In genomic region chr9:118618732-118619250, GRCm38 (mm10) we compare ENCODE assay signal across 17 mouse cellular contexts. TPM values are rescaled to one million over a fixed set of nuclear protein-coding genes. Genes with fewer than 3 reads are reported as not detected.
"Had no signal": no experiment of that assay in that cellular context is flagged by ENCODE, and none has a peak within 500 bp of the region (broad histone marks: within the 10 kb centered on the region; RNA-seq: fewer than 3 reads in every experiment).

No protein-coding gene starts in this region.

- H3K36me3 ChIP-seq: limb, embryonic 12.5 days; liver, embryonic 13.5 days; lung, embryonic 15.5 days; midbrain, embryonic 15.5 days; neural tube, embryonic 12.5 days; stomach, embryonic 15.5 days had no signal

- H3K9me3 ChIP-seq: limb, embryonic 12.5 days; liver, embryonic 13.5 days; lung, embryonic 15.5 days; midbrain, embryonic 15.5 days; neural tube, embryonic 12.5 days; stomach, embryonic 15.5 days had no signal

- H3K27ac ChIP-seq: layer of hippocampus, adult 2 months; limb, embryonic 12.5 days; liver, embryonic 13.5 days; lung, embryonic 15.5 days; macrophage; midbrain, embryonic 15.5 days; neural tube, embryonic 12.5 days; stomach, embryonic 15.5 days had no signal

- H3K4me1 ChIP-seq: midbrain, embryonic 15.5 days; stomach, embryonic 15.5 days had no signal

- ATAC-seq: inflammation-experienced regulatory T-cells, adult 6 months; intestine, postnatal 0 days; liver, postnatal 0 days; midbrain, embryonic 15.5 days had no signal

- H3K27me3 ChIP-seq: limb, embryonic 12.5 days; liver, embryonic 13.5 days; lung, embryonic 15.5 days; midbrain, embryonic 15.5 days; neural tube, embryonic 12.5 days; stomach, embryonic 15.5 days had no signal

- H3K4me2 ChIP-seq: limb, embryonic 12.5 days; liver, embryonic 13.5 days; lung, embryonic 15.5 days; midbrain, embryonic 11.5 days; midbrain, embryonic 15.5 days; neural tube, embryonic 12.5 days; stomach, embryonic 15.5 days had no signal

- H3K9ac ChIP-seq: limb, embryonic 12.5 days; liver, embryonic 13.5 days; liver, postnatal 0 days; lung, embryonic 15.5 days; midbrain, embryonic 15.5 days; neural tube, embryonic 12.5 days; stomach, embryonic 15.5 days had no signal

- DNase-seq: liver; liver, embryonic 13.5 days; liver, postnatal 0 days; thymus, adult 2 months; thymus, postnatal 25 days had no signal

- H3K4me3 ChIP-seq: layer of hippocampus, adult 2 months; limb, embryonic 12.5 days; liver, embryonic 13.5 days; lung, embryonic 15.5 days; megakaryocyte, embryonic 14.5 days; midbrain, embryonic 15.5 days; neural tube, embryonic 12.5 days; stomach, embryonic 15.5 days had no signal

RNA-seq across cellular contexts. Expression of gene Itga9, which starts 12.3 kb away (rescaled TPM):
- total RNA-seq: monocyte, adult 5-6 weeks had no signal
